Mouse (Mus musculus) stomach, postnatal 0 days (tissue): ENCODE measurements at regions not wholly inside any gene's neighbourhood (a gene's known extent, or its start where the extent isn't known, plus 50 kb on each side); places are given as distances from the start of the nearest gene placed in this dataset.

Experiments used
- CTCF ChIP-seq: IDR thresholded peaks from 2 replicates; pipeline ENCODE4 v1.5.1; 2016; ENCODE audit warnings: antibody characterized with exemption, low read depth, mild to moderate bottlenecking, moderate library complexity
- EP300 ChIP-seq: optimal IDR thresholded peaks from 2 replicates; pipeline ENCODE3; 2016; ENCODE audit warnings: antibody characterized with exemption

DNA sequence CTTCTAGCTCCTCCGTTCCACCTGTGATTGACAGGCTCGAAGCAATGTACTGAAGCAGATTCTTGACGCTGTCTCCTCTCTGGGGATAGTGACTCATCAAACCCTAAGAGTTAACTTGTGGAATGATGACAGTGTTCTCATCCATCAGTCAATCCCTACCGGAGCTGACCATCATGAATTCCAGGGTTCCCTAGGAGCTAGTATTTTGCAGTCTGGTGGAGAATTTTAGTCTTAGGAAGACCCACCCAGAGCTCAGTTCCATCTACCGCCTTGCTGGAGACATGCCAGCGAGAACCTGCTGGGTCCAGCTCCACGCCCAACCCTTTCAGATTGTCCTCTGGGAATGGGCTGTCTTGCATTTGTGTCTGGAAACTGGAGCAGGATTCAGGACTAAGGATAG, 85.4 kb upstream of the Zfp366 start:
- TF ChIP-seq EP300, result no peak
- no peak for TF ChIP-seq CTCF
